Mouse (Mus musculus): ENCODE results near the gene Tmem258.

Tmem258 gene

GRCm38 (mm10) chr19:10185876-10186275 is 17.9 kb upstream of the Tmem258 start:
- DNase-seq = no peak

- no peak for DNase-seq
These were observed 17.2 kb upstream of the Tmem258 start for GRCm38 (mm10) chr19:10186569-10186968.

GRCm38 (mm10) chr19:10188281-10188811 is 15.5 kb upstream of the Tmem258 start:
- DNase-seq = no peak

GRCm38 (mm10) chr19:10189022-10189421 is 14.8 kb upstream of the Tmem258 start:
- no peak for DNase-seq

GRCm38 (mm10) chr19:10189940-10190339 is 13.9 kb upstream of the Tmem258 start:
- no peak for DNase-seq

GRCm38 (mm10) chr19:10190796-10191195 is 13.0 kb upstream of the Tmem258 start:
- peak; percentile 84 for DNase-seq

GRCm38 (mm10) chr19:10191326-10191725 is 12.5 kb upstream of the Tmem258 start:
- peak; percentile 49 for DNase-seq

GRCm38 (mm10) chr19:10194337-10194736 is 9.5 kb upstream of the Tmem258 start:
- no peak for DNase-seq

- no peak for DNase-seq
These were observed 8.6 kb upstream of the Tmem258 start for GRCm38 (mm10) chr19:10195252-10195651.

- no peak for DNase-seq
These were observed 6.7 kb upstream of the Tmem258 start for GRCm38 (mm10) chr19:10197130-10197529.

GRCm38 (mm10) chr19:10198286-10198685 is 5.5 kb upstream of the Tmem258 start:
- DNase-seq = no peak

- DNase-seq = peak; percentile 92
These were observed 5.1 kb upstream of the Tmem258 start for GRCm38 (mm10) chr19:10198723-10199122.

GRCm38 (mm10) chr19:10203146-10203847 is 517 bp upstream of the Tmem258 start:
- no peak for DNase-seq

- DNase-seq = peak; percentile 31
These were observed 795 bp downstream of the Tmem258 start for GRCm38 (mm10) chr19:10204616-10205001.

GRCm38 (mm10) chr19:10205051-10205450 is 1.2 kb downstream of the Tmem258 start:
- DNase-seq = no peak

GRCm38 (mm10) chr19:10208851-10209250 is 5.0 kb downstream of the Tmem258 start:
- no peak for DNase-seq

GRCm38 (mm10) chr19:10210885-10211284 is 7.1 kb downstream of the Tmem258 start:
- DNase-seq = no peak

GRCm38 (mm10) chr19:10213796-10214471 is 10.1 kb downstream of the Tmem258 start:
- no peak for DNase-seq

GRCm38 (mm10) chr19:10216101-10216500 is 12.3 kb downstream of the Tmem258 start:
- DNase-seq = no peak

GRCm38 (mm10) chr19:10219108-10219507 is 15.3 kb downstream of the Tmem258 start:
- peak; percentile 69 for DNase-seq

- no peak for DNase-seq
These were observed 15.8 kb downstream of the Tmem258 start for GRCm38 (mm10) chr19:10219593-10219992.

GRCm38 (mm10) chr19:10221585-10221984 is 17.8 kb downstream of the Tmem258 start:
- no peak for DNase-seq

GRCm38 (mm10) chr19:10222656-10223055 is 18.8 kb downstream of the Tmem258 start:
- no peak for DNase-seq

GRCm38 (mm10) chr19:10223561-10223960 is 19.7 kb downstream of the Tmem258 start:
- DNase-seq = no peak
